Mouse (Mus musculus) megakaryocyte, embryonic 14.5 days (primary cell): ENCODE measurements around the gene Celf5.

Experiments used
- FLI1 ChIP-seq: IDR thresholded peaks from 2 replicates; pipeline ENCODE4 v1.6.1; 2012; ENCODE audit warnings: low read length, inconsistent platforms, mixed read lengths
- GATA1 ChIP-seq: IDR thresholded peaks from 3 replicates; pipeline ENCODE4 v1.6.1; 2012; ENCODE audit warnings: mixed read lengths, low read length, inconsistent platforms, borderline replicate concordance

DNA sequence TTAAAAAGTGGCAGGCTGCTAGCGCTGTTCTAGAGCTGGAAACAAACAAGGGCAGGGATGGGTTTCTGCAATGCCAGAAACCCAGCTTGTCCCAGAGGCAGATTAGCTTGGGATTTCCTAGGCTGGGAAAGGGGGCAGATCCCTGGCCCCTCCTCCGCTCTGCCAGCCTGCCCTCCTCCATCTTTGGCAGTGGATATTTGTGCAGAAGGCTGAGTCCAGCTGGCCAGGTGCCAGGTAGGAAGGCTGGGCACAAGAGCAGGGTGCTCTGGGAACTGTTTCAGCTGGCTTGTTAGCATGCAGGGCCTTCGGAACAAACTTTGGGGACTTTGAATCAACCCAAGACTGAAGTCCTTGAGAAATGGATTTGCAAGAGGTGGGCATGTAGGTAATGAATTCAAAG lies 47.1 kb downstream of the Celf5 start:
- no peak for TF ChIP-seq GATA1
- no peak for TF ChIP-seq FLI1
